Mouse (Mus musculus) G1E (cell line): ENCODE data around the gene Faap20.

Source experiments
- CTCF ChIP-seq: IDR thresholded peaks from 2 replicates; pipeline ENCODE4 v1.5.1; 2012; ENCODE audit warnings: low read depth, low read length, inconsistent platforms, mixed read lengths
- GATA1 ChIP-seq: IDR thresholded peaks from 2 replicates; pipeline ENCODE4 v1.6.1; 2012; ENCODE audit warnings: borderline replicate concordance, low read length, inconsistent platforms, mixed read lengths
- POLR2AphosphoS5 ChIP-seq: IDR thresholded peaks from 2 replicates; pipeline ENCODE4 v1.6.1; 2012; ENCODE audit warnings: low read depth, low read length, inconsistent platforms; ENCODE audit not compliant: insufficient replicate concordance
- TAL1 ChIP-seq: conservative IDR thresholded peaks from 2 replicates; pipeline ENCODE4 v1.6.1; 2012; ENCODE audit warnings: low read depth, low read length, inconsistent platforms, mixed read lengths

- TF ChIP-seq CTCF (no peak), POLR2AphosphoS5 (no peak), GATA1 (no peak), TAL1 (no peak)
Measured at GRCm38 (mm10) chr4:155286090-155286489, 36.5 kb downstream of the Faap20 start.
